Mouse (Mus musculus) gastrocnemius, postnatal 4 days (tissue): ENCODE results near the gene Dnajc16. TPM values are rescaled to one million over a fixed set of nuclear protein-coding genes. Genes with fewer than 3 reads are reported as not detected.
A peak's percentile ranks its signal among the peaks of the same experiment; 100 is the strongest.

Experiments
- DNase-seq, 2 experiments: peaks; one replicate each; pipeline ENCODE4 v3.0.0; 2021 to 2022; ENCODE audit warnings: low spot score in 2 of 2, mixed read lengths in 2 of 2
- total RNA-seq, 2 experiments: library from RNA; stranded (reverse); gene quantifications; 2 replicates each; pipeline ENCODE4 v1.2.3; 2021

Dnajc16 gene
- total RNA-seq, 2 experiments from 2014 or later, result 10.5 to 10.9 TPM

DNA sequence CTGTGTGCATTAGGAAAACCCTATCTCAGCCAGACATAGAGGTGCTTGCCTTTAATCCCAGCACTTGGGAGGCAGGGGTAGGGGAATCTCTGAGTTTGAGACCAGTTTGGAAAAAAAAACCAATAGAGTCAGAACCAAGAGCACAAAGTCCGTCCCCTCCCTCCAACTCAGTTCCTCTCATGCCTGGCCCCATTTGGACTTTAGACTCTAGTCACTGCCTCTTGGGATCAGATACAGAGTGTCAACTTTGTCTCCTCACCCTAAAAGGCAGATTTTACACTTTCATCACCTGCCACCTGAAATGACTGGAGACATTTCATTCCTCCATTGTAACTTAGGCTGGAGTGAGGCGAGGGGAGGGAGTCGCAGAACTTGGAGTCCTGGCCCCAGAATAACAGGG lies 61.5 kb downstream of the Dnajc16 start:
- no peak for DNase-seq

DNA sequence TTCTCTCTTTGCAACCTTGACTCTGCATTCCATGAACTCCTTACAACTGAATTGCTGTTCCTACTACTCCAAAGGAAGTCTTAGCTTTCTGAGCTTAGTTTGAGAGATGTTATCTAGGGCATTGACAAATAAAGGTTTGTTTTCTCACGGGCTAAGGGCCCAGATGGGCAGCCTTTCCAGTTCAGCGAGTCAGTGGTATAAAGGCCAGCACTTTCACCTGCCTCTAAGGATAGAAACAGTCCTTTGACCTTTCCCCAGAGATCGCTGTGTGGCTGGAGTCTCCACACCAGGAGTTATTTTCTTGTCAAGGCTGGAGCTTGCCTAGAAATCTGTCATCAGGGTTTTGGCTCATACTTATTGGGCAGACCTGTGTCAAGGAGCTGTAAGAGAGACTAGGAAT lies 65.0 kb downstream of the Dnajc16 start:
- no peak for DNase-seq

DNA sequence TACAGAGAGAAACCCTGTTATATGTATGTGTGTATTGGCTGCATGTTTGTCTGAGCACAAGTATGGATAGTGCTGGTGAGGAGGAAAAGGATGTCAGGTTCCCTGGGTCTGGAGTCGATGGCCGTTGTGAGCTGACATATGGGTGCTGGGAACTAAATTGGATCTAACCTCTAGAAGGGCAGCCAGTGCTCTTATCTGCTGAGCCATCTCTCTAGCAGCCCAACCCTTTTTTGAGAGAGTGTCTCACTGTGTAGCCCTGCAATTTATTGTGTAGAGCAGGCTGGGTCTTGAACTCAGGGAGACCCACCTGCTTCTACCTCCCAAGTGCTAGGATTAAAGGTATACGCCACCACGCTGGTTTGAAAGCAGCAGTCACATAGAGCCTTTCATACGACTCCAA lies 65.5 kb downstream of the Dnajc16 start:
- DNase-seq, result no peak

DNA sequence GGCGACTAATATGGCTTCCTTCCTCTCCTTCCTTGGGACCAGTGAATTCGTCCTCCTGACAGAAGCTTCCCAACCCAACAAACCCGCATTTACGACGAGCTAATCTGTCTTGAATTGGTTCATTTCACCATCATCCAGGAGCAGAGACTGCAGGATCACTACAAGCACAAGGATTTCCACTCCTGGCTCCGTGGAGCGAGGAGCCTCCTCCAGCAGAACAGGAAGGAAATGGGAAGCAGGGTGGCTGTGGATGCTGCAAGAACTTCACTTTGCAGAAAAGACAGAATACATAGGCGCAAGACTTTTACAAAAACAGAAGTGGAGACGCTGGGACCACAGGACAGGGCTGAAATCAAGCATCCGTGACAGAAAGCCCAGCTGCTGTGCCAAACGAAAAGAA lies 66.1 kb downstream of the Dnajc16 start:
- no peak for DNase-seq

DNA sequence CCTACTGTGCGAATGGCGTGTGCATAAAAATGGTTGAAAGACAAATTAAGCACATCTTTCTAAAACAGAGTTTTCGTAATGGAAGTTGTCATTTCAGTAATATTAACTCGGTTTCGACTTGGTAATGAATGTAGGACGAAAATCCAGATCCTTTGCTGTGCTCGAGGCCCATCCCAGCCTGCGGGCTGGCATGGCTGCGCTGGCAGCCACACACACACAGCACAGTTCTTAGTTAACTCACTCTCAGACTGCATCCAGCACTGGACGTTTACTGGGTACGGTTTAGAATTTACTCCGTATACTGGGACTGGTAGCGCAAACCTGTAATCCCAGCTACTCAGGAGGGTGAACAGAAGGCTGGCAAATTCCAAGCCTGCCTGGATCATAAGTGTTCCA lies 67.1 kb downstream of the Dnajc16 start:
- no peak for DNase-seq

DNA sequence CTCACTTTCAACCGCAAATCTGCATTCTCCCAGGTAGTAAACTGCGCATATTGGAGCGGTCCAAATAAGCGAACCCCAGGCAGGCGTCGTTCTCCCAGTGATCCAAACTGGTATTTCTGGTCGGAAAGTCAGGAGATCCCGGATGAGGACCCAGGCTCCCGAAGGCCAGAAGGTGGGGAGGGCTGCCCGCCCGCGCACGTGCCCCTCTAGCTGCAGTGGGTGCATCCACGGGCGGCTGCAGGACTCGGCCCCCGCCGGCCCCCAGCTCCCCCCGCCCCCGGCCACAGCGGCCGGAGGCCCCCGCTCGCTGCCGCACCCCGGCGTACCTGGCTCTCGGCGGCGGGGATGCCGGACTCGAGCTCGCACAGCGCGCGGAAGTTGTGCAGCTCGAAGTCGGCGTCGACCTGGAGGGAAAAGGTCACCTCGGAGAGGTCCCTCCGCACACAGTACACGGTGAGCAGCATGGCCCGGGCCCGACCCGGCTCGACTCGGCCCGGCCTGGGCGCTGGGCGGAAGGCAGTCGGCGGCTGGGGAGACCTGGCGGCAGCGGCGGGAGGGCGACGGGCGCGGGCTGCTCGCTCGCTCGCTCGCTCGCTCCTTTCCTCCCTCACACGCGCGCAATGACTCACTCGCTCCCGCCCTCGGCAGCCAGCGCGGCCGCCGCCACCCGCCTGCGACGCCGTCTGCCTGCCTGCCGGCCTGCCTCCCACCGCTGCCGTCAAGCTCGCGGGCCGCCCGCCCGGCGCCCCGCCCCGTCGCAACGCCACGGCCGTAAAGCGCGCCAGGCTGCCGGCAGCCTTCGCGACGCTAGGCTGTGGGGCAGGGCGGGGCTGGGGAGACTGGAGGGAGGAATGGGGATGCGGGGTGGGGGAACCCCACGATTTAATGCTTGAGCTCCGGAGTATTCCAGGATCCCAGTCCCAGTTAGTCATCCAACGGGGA lies 67.7 kb downstream of the Dnajc16 start, which contains the start of gene Ddi2:
Gene Ddi2, minus strand, starts transcription at position 689 of the 942 bp plus-strand sequence.
- DNase-seq, result peak; percentile 88 to 92

DNA sequence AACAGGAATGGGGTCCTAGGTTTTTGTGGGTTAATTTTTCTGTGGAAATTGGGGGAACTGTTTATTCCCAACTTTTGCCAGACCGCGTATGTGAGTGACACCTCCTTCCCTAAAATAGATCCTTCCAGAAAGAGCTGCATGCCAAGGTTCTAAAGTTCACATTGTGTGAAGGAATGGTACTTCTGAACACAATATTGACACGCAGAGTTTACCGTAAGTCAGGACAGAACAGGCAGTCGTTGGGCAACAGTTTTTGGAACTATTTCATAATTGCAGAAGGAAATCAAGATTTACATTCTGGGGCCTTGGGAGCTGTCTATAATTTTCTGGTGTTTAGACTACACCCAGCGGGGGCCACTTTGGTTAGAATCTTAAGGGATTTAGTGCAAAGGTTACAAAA lies 68.8 kb downstream of the Dnajc16 start:
- DNase-seq, result no peak

DNA sequence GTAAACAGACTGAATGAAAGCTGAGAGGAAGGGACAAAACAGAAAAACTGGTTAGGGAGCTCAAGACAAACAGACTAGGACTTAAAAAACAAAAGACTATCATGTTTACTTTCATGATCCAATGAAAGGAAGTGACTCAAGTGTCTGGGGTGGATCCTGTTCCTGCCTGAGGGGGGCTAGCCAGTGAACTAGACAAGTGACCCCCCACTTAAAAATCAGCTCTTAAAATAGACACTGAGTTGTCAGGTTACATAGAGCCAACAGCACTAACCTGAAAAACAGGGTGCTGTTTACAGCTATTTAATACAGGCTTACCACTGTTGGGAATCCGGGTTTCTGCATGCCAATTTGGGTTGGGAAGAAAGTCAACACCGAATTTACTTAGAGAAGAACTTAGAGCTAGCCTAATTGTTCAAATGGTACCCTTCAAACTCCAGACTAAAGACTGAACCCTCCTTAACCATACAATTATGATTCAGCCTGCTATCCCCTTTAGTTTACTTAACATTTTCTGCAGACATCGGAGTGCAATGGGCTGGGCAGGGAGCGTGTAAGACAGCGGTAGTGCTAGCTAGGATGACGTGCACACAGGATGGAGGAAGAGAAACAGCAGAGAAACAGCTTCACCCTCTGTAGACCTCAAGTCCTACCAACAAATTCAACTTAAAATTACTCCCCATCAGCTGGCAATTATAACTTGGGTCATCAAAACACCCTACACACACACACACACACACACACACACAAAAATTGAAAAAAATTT lies 69.8 kb downstream of the Dnajc16 start:
- DNase-seq, result no peak

DNA sequence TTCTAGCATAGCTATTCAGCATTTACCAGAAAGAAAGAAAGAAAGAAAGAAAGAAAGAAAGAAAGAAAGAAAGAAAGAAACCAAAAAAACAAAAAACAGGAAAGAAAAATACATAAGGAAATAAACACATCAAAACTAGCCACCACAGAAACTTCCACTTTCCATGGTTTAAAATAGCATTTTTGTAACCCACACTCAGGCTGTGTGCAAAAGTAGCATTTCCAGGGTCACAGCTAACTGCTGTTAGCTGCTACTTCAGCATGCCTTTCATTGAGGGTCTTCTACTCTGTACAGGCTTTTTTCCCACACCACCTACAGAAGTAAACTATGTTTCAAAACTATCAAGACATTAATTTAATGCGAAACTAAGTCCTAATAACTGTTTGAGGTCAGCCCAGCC lies 71.4 kb downstream of the Dnajc16 start:
- DNase-seq, result no peak

DNA sequence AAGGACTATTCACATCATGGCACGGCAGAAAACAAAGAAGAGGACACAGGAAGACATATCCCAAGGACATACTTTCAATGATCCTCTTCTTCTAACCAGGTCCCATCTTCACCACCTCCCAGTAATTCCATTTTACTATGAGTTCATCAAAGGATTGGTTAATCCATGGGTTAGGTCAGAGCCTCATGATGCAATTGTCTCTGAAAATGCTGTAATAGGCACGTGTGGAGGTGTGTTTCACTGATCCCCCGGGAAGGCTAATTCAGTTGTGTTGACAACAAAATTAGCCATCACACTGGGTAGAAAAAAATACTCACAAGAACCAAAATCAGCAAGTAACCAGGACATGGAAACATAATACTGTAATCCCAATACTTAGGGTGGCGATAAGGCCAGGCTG lies 73.1 kb downstream of the Dnajc16 start:
- DNase-seq, result no peak

DNA sequence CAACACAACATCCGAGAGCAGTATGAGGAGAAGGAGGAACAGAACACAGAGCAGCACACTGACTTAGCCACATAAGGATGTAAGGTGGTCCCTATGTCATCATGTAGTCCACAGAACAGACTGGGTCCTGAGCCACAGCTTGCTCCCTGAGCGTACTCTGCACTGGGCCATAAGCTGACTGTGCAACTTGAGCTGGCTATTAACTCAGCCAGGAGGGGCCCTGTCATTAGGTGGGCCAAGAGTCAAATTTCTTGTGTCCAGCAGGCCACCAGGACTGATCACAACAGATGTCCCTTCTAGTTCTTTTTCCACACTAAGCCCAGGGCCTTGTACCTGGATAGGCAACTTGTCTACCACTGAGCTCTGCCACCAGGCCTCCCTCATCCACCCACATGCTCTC lies 75.7 kb downstream of the Dnajc16 start:
- no peak for DNase-seq

DNA sequence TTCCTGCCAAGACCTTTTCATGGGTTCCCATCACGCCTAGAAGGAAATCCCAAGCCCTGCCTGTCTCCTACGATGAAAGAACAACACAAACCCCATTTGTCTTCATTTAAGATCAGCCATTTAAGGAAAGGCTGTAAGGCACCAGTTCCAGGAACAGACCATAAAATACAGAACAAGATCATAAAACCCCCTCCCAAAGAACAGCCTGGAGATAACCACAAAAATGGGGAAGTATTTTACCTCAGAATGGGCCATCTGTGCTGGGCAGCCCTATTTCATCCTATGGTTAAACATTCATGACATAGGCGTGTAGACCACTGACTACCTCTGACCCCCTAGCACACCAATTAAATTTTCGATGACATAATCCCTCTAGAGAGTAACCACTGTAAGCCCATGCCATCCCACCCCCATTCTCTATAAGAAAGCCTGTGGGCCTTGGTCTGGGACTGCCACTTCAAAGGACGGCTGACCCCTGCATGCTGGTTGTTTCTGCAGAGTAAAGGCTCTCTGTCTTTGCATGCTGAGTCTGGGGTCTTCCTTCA lies 77.1 kb downstream of the Dnajc16 start:
- DNase-seq, result no peak

DNA sequence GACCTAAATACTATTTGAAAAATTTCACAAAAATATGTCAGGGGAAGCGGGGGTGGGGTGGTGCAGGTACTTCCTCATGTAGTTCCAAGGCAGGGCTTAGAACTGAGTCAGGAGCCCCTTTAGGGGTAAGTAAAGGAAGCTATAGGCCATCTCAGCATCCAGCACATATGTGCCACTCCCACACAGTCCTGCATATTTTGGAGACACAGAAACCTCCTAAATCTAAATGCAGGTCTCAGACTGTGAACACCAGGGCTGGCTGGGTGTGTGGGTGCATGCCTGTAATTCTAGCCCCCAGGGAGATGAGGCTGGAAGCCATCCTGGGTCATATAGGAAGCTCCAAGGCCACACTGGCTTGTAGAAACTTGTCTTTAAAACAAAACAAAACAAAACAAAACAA lies 79.5 kb downstream of the Dnajc16 start:
- no peak for DNase-seq

Other genes with a start within 250 kb of the Dnajc16 start
- gene Fblim1, start 184.8 kb downstream of the Dnajc16 start, total RNA-seq, result 10 to 100 TPM in 1 of 2 experiments, 1 to 10 TPM in 1; 7.4 to 10.6 TPM
- gene Tmem82, start 172.3 kb downstream of the Dnajc16 start, total RNA-seq, result 1 to 10 TPM; 3.5 to 4.3 TPM
- gene Slc25a34, start 167.1 kb downstream of the Dnajc16 start, total RNA-seq, result 10 to 100 TPM; 21.4 to 26.7 TPM
- gene Plekhm2, start 126.0 kb downstream of the Dnajc16 start, total RNA-seq, result 10 to 100 TPM; 32.9 to 35.5 TPM
- gene Rsc1a1, start 105.3 kb downstream of the Dnajc16 start, total RNA-seq, result 1 to 10 TPM; 3.6 to 5.1 TPM
- 10 to 100 TPM; 42.4 to 50.2 TPM for gene Ddi2, start 67.5 kb downstream of the Dnajc16 start, total RNA-seq
- gene Agmat, start 44.3 kb downstream of the Dnajc16 start, total RNA-seq, result 1 to 10 TPM in 1 of 2 experiments, under 1 TPM in 1; 0.64 to 1.5 TPM
- gene Casp9, start 2.7 kb upstream of the Dnajc16 start, total RNA-seq, result 10 to 100 TPM in 1 of 2 experiments, 1 to 10 TPM in 1; 9.3 to 10.8 TPM
- gene Cela2a, start 35.2 kb upstream of the Dnajc16 start, total RNA-seq, result not detected
- gene Ctrc, start 55.4 kb upstream of the Dnajc16 start, total RNA-seq, result not detected
- gene Efhd2, start 84.0 kb upstream of the Dnajc16 start, total RNA-seq, result 10 to 100 TPM; 60.6 to 68.0 TPM
- 1 to 10 TPM; 6.4 to 6.7 TPM for gene Fhad1, start 224.2 kb upstream of the Dnajc16 start, total RNA-seq